Mouse (Mus musculus) hindbrain, embryonic 15.5 days (tissue): ENCODE measurements around the gene Arhgap5. TPM values are rescaled to one million over a fixed set of nuclear protein-coding genes. Genes with fewer than 3 reads are reported as not detected.

ENCODE experiments used
- ATAC-seq: fragments of 200-750 bp; cut with Nextera tagmentation; 2 replicates; pipeline ENCODE4 v1.8.0; 2017; ENCODE audit warnings: low read depth, moderate number of reproducible peaks, moderate TSS enrichment; ENCODE audit not compliant: low FRiP score
- H3K27ac ChIP-seq: fragments of 300-500 bp; sonication (generic); replicated peaks from 2 replicates; pipeline ENCODE4 v1.5.1; 2015; ENCODE audit warnings: mild to moderate bottlenecking, inconsistent platforms
- H3K27me3 ChIP-seq: fragments of 300-500 bp; sonication (generic); 2 replicates; pipeline ENCODE4 v1.6.1; 2015; ENCODE audit warnings: control low read depth, inconsistent platforms
- H3K36me3 ChIP-seq: fragments of 300-500 bp; sonication (generic); 2 replicates; pipeline ENCODE4 v1.6.1; 2015; ENCODE audit warnings: control low read depth, inconsistent platforms
- H3K4me1 ChIP-seq: fragments of 300-500 bp; sonication (generic); replicated peaks from 2 replicates; pipeline ENCODE4 v1.6.1; 2015; ENCODE audit warnings: control low read depth, inconsistent platforms
- H3K4me2 ChIP-seq: fragments of 300-500 bp; sonication (generic); 2 replicates; pipeline ENCODE4 v1.6.1; 2015; ENCODE audit warnings: moderate library complexity, mild to moderate bottlenecking, inconsistent platforms
- H3K4me3 ChIP-seq: fragments of 300-500 bp; sonication (generic); 2 replicates; pipeline ENCODE4 v1.5.1; 2015; ENCODE audit warnings: mild to moderate bottlenecking, inconsistent platforms
- H3K9ac ChIP-seq: fragments of 300-500 bp; sonication (generic); 2 replicates; pipeline ENCODE4 v1.6.1; 2015; ENCODE audit warnings: inconsistent platforms
- H3K9me3 ChIP-seq: fragments of 300-500 bp; sonication (generic); 2 replicates; pipeline ENCODE4 v1.6.1; 2016; ENCODE audit warnings: control low read depth, inconsistent platforms
- WGBS: fragments of 180-500 bp; shearing (Covaris S2); methylation state at CpG from one replicate; pipeline ENCODE4 v1.1.7; 2015; 5-methylcytosine and 5-hydroxymethylcytosine counted together
- polyA plus RNA-seq: library from polyadenylated mRNA; unstranded; fragments of >200 nt; fragmentation: Nextera tagmentation; extraction: Ambion mirVana; gene quantifications from 2 replicates; pipeline ENCODE4 v1.2.1, GENCODE M21; 2015

Arhgap5 gene
- polyA plus RNA-seq: 30.9 and 31.1 TPM in 2 replicates

DNA sequence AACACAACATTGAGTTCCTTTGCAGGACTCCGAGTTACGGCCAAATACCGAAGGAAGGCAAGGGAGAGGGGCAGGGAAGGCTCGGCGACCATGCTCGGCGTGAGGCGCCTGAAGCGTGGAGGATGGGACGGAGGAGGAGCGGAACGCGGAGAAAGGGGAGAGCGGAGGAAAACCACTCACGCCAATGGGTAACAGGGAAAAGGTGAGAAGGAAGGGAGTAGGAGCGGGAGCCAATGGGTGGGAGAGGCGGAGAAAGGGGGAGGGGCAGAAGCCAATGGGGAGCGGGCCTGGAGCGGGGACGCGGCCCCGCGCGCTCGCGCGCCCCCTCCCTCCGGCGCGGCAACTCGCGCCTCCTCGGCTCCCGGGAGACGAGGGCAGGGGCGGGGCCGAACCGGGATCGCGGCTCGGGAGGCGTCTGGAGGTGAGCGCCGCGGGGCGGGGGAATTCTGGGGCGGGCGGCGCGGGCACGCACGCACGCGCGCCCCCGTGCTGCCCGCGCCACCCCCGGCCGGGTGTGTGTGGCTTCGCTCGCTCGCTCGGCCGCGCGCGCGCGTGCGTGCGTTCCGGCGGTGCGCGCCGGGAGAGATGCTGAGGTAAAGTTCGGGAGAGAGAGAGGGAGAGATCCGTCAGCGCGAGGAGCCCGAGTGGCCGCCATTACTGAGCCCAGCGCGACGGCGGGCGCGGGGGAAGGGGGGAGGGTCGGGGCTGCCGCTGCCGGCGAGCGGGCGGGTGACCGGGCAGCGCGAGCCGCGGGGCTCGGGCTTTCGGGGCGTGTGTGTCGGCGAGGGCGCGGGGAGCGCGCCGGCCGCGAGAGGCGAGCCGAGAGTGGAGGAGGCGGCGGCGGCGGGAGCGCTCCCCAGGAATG, at the start of gene Arhgap5:
TSS of gene Arhgap5 (plus strand) at position 517 of the 865 bp plus-strand sequence.
- ATAC-seq: peak; percentile 98
- Histone ChIP-seq H3K36me3 (no peaks in the 10 kb centered on the region), H3K4me1 (peaks cover 25% of the 10 kb centered on the region), H3K9ac (peak within 1 kb of the TSS; percentile 98), H3K4me2 (peak within 1 kb of the TSS; percentile 74), H3K9me3 (no peaks in the 10 kb centered on the region), H3K4me3 (peak within 1 kb of the TSS; percentile 99), H3K27ac (peak within 1 kb of the TSS; percentile 100), H3K27me3 (no peaks in the 10 kb centered on the region)
- under 1% methylated on average over 99 of the region's 119 CpGs for WGBS

DNA sequence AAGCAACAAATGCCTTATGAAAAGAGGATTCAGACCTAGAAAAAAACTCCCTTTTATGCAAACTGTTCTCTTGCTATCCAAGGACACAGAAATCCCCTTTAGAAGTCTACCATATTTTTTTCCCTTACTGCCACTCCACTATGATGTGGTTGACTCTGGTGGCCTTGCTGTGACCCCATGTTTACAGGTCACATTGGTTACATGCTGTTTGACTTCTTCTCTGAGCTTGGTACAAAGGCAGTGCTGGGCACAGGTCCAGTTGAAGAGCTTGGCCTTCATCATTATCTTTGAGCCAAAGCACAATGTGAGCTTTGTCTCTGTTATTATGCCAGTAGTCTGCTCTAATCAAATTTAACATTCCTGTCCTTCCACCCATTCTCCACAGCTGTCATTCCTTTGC, 39.2 kb upstream of the Arhgap5 start:
- Histone ChIP-seq H3K27ac (no peak overlapping the region), H3K27me3 (no peaks in the 10 kb centered on the region), H3K9ac (no peak overlapping the region), H3K9me3 (no peaks in the 10 kb centered on the region), H3K4me1 (peaks cover 6% of the 10 kb centered on the region), H3K4me2 (no peak overlapping the region), H3K4me3 (no peak overlapping the region), H3K36me3 (no peaks in the 10 kb centered on the region)
- no peak for ATAC-seq

DNA sequence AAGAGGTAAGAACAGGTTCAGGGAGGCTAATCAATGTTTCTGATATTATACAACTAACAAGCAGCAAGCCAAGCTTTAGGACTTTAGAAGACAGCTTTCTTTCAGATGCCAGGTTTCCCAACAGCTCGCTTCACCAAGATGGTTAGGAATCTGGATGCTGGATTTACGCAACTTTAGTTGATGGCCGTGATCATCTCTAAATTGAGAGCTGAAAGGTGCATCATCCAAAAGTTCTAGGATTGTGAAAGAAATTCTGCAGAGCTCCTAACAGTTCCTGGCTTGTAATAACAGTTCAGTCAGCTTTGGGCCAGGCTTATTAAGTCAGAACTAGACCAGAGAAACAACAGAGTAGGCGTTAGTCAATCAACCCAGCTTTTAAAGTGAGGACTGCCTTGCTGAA, 32.2 kb upstream of the Arhgap5 start:
- H3K4me1 ChIP-seq: peaks cover 7% of the 10 kb centered on the region; the same call in 1 of the 2 replicates
- no peak overlapping the region for H3K9ac ChIP-seq
- 85% methylated on average over 4 of the region's 4 CpGs for WGBS
- no peak overlapping the region for H3K27ac ChIP-seq
- no peak for ATAC-seq
- H3K4me3 ChIP-seq: no peak overlapping the region
- H3K9me3 ChIP-seq: no peaks in the 10 kb centered on the region
- H3K4me2 ChIP-seq: no peak overlapping the region
- H3K36me3 ChIP-seq: no peaks in the 10 kb centered on the region
- H3K27me3 ChIP-seq: no peaks in the 10 kb centered on the region

DNA sequence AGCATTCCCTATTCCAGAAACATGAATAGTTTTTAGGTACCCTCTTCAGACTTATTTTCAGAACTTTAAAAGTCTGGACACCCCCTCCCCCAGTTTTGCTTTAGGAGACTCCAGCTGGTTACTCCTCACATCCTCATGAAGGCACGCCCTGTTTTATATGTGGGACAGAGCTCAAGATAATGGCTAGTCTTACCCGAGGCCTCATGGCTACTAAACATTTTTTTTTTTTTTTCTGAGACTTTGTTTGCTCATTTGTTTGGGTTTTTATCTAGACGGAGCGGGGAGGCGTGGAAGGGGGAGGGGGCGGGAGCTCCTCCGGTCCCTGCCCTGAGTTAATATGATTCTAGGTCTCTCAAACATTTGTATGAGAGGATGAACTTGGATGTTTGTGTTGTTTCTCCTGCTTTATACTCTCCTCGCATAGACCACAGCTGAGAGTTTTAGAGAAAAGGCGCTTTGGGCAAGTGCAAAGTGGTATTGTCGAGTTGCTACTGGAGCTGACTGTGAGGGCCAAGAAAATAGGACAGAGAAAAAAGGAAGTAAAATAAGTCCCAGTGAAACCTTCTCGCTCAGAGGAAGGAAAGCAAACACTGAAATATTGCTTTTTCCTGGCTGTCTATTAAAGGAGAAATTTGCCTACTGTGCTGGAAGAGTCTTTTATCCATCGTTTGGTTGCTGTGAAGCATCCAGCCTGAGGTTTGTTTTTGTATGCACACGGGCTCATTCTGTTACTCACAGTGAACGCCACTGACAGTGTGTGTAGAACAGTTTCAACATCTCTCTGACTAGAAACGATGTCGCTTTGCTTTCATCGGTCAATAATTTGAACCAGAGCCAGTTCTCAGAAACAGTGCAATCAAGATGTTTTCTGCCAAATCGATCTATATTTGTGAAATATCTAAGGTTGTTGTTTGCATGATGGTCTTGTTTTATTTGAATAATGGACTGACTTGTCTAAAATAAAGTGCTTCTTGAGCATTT, 29.5 kb upstream of the Arhgap5 start:
- no peak overlapping the region for H3K4me3 ChIP-seq
- H3K9me3 ChIP-seq: no peaks in the 10 kb centered on the region
- peaks cover 7% of the 10 kb centered on the region; the same call in 1 of the 2 replicates for H3K4me1 ChIP-seq
- H3K9ac ChIP-seq: no peak overlapping the region
- no peaks in the 10 kb centered on the region for H3K36me3 ChIP-seq
- peak overlapping the region; percentile 28 for H3K27ac ChIP-seq
- ATAC-seq: 0 out of 2 replicates have a peak, but pooled peaks have one; percentile 38
- H3K4me2 ChIP-seq: peak overlapping the region; percentile 25
- 38% methylated on average over 18 of the region's 18 CpGs for WGBS
- H3K27me3 ChIP-seq: no peaks in the 10 kb centered on the region

DNA sequence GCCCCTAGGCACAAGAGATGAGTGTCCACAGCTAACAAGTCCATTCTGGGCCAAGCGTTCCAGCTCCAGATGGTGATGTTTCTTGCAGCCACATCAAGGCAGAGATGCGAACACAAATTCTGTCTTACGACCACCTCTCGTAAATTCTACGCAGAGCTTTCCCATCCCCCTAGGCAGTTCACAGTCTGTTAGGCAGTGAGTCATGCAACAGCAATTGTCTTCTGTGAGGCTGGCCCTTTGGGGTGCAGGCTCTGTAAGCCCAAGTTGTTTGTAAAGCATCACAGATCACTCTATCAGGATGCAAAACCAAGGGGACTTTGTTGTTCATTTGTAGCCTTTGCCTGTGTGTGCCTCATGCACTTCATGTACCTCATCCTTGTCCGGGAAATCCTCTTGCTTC, 27.7 kb upstream of the Arhgap5 start:
- H3K4me2 ChIP-seq: no peak overlapping the region
- no peak for ATAC-seq
- H3K4me3 ChIP-seq: no peak overlapping the region
- no peak overlapping the region for H3K9ac ChIP-seq
- 66% methylated on average over 6 of the region's 6 CpGs for WGBS
- peaks cover 7% of the 10 kb centered on the region; the same call in 1 of the 2 replicates for H3K4me1 ChIP-seq
- H3K27me3 ChIP-seq: no peaks in the 10 kb centered on the region
- no peaks in the 10 kb centered on the region for H3K36me3 ChIP-seq
- no peak overlapping the region for H3K27ac ChIP-seq
- no peaks in the 10 kb centered on the region for H3K9me3 ChIP-seq

DNA sequence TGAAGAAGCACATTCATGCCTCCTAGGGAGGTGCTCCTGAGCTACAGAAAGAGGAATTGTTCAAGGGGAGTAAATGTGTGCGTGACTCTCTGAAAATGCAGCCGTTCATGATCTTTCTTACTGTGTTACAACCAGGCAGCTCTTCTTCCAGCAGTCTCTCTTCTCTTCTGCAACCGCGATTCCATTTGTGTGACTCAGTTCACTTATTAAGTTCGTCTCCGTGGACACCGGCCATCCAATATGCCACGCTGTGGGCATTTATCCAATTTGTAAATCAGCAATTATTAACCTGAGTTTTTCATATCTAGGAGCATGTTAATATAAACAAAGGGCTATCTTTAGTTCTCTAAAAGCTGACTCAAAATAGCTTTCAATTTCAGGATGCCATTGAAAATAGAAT, 25.2 kb upstream of the Arhgap5 start:
- WGBS: 63% methylated on average over 8 of the region's 8 CpGs
- no peak overlapping the region for H3K9ac ChIP-seq
- no peak overlapping the region for H3K27ac ChIP-seq
- ATAC-seq: no peak
- H3K4me1 ChIP-seq: peaks cover 7% of the 10 kb centered on the region; the same call in 1 of the 2 replicates
- no peaks in the 10 kb centered on the region for H3K36me3 ChIP-seq
- H3K4me2 ChIP-seq: no peak overlapping the region
- H3K27me3 ChIP-seq: no peaks in the 10 kb centered on the region
- no peak overlapping the region for H3K4me3 ChIP-seq
- no peaks in the 10 kb centered on the region for H3K9me3 ChIP-seq

DNA sequence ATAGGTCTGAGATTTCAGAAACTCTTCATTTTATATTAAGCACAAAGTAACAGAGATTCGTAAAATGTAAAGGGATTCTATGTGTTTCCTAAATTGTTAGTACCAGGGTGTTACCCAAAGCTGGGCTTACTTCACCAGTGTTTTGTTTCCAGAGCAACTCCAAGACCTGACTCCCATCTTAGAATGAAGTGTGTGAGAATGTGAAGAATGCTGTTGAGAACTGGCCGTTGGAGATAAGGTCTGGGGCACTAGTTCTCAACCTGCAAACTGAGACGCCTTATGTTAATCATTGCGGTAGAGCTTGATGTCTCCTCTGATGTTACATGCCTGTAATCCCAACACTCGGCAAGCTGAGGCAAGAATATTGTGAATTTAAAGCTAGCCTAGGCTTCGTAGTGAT, 24.4 kb upstream of the Arhgap5 start:
- H3K36me3 ChIP-seq: no peaks in the 10 kb centered on the region
- peaks cover 3% of the 10 kb centered on the region; the same call in 1 of the 2 replicates for H3K4me1 ChIP-seq
- no peak overlapping the region for H3K27ac ChIP-seq
- 84% methylated on average over 6 of the region's 6 CpGs for WGBS
- no peak for ATAC-seq
- H3K4me3 ChIP-seq: no peak overlapping the region
- H3K9me3 ChIP-seq: no peaks in the 10 kb centered on the region
- no peaks in the 10 kb centered on the region for H3K27me3 ChIP-seq
- H3K9ac ChIP-seq: no peak overlapping the region
- H3K4me2 ChIP-seq: no peak overlapping the region

DNA sequence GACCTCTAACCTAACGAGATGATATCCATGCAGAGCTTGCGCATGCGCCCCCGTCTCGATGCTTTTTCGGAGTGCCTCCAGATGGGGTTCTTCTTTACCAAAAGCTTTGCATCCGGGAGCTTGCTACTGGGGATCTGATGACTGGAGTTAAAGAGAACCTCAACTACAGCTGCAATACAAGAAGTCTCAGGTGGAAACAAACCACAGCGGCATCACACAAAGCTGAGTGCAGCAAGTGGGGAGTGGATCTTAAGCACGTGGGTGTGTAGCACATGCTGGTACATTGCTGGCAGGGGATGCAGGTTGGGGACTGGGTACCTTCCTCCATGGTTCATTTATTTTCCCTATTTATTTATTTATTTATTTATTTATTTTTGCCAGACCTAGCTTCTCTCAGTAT, 22.9 kb upstream of the Arhgap5 start:
- WGBS: 78% methylated on average over 9 of the region's 9 CpGs
- H3K36me3 ChIP-seq: no peaks in the 10 kb centered on the region
- H3K9me3 ChIP-seq: no peaks in the 10 kb centered on the region
- H3K27me3 ChIP-seq: no peaks in the 10 kb centered on the region
- H3K4me2 ChIP-seq: no peak overlapping the region
- no peak for ATAC-seq
- no peak overlapping the region for H3K27ac ChIP-seq
- H3K4me3 ChIP-seq: no peak overlapping the region
- H3K9ac ChIP-seq: no peak overlapping the region
- H3K4me1 ChIP-seq: no peaks in the 10 kb centered on the region

DNA sequence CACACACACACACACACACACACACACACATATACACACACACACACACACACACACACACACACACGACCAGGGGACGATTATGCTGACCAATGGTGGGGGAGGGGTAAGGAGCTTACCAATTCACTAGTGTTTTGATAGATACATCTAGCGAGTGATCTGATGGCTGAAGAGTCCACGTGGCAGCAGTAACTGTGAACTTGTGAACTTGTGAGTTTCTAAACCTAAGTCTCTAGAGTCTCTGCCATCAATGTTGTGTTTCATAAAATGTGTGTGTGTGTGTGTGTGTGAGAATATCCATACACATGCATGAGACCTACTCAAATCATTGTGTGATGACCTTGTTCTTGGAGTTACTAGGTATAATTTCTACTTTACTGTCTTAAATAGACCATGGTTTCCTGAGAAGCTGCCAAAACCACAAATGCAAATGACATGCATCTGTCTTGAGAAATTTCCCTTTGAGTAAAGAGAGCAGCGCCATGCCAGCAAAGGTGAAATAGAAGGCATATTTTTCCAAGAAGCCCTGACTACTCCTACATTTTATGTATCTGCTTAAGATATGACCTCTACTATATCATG, 21.7 kb upstream of the Arhgap5 start:
- Histone ChIP-seq H3K9me3 (no peaks in the 10 kb centered on the region), H3K9ac (no peak overlapping the region), H3K27ac (no peak overlapping the region), H3K36me3 (no peaks in the 10 kb centered on the region), H3K27me3 (no peaks in the 10 kb centered on the region), H3K4me3 (no peak overlapping the region), H3K4me2 (no peak overlapping the region), H3K4me1 (no peaks in the 10 kb centered on the region)
- no peak for ATAC-seq
- WGBS: 90% methylated on average over 5 of the region's 5 CpGs

DNA sequence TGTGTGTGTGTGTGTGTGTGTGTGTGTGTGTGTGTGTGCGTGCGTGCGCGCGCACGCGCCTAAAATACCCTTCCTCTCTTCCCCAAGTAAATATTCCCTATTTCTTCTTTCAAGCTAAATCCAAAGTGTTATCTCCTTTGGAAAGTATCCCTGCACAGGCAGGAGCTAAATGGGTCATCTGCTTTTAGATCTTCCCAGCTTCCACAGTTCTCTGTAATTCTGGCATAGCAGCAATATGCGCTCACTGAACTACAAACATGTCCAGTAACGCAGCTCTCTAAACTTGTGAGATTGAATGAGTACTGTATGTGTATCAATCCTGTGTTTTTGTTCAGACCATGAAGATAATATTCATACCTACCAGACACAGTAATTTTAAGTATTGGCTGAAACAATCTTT, 20.6 kb upstream of the Arhgap5 start:
- no peaks in the 10 kb centered on the region for H3K36me3 ChIP-seq
- no peak overlapping the region for H3K9ac ChIP-seq
- no peak overlapping the region for H3K4me2 ChIP-seq
- no peak for ATAC-seq
- peaks cover 1% of the 10 kb centered on the region for H3K4me1 ChIP-seq
- no peaks in the 10 kb centered on the region for H3K9me3 ChIP-seq
- 94% methylated on average over 9 of the region's 9 CpGs for WGBS
- H3K27me3 ChIP-seq: no peaks in the 10 kb centered on the region
- no peak overlapping the region for H3K4me3 ChIP-seq
- no peak overlapping the region for H3K27ac ChIP-seq

DNA sequence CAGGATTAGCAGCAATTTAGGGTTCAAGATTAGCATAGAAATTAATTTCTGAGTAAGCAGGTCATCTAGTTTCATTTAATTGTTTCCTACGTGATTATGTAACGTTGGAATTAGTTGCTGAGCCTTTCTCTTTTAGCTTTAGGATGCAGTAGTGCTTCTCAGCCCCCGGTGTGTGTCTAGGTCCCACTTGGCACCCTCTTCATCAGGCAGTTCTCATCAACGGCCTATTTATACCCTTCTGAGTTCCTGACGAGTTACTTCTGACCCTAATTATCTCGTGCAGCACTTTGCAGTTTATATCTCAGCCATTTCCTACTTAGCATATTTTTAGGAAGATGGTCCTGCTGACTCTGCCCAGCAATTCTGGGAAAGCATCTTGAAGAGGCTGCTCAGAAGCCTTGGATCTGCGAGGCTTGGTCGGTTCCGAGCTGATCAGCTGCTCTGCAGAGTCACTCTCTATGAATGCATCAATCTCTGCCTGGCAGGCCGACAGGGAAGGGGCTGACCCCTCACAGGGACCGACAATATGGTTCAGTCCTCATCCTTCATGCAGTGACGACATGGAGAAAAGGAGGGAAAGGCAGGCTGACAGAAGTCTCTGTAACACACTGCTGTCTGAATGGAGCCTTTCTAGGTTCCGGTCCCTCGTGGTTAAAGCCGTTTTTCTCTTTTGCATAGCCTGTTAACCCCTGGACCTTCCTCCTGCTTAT, 15.4 kb upstream of the Arhgap5 start:
- Histone ChIP-seq H3K36me3 (no peaks in the 10 kb centered on the region), H3K27me3 (no peaks in the 10 kb centered on the region), H3K4me3 (no peak overlapping the region), H3K27ac (no peak overlapping the region), H3K9ac (no peak overlapping the region), H3K9me3 (no peaks in the 10 kb centered on the region), H3K4me1 (peaks cover 8% of the 10 kb centered on the region), H3K4me2 (peak overlapping the region; percentile 17; the same call in 1 of the 2 replicates)
- ATAC-seq: no peak; the same call in 1 of the 2 replicates
- WGBS: 20% methylated on average over 15 of the region's 15 CpGs
